Mouse (Mus musculus) heart, embryonic 13.5 days (tissue): ENCODE measurements around the gene Upk3bl. TPM values are rescaled to one million over a fixed set of nuclear protein-coding genes. Genes with fewer than 3 reads are reported as not detected.

Experiments used
- ATAC-seq: fragments of 200-750 bp; cut with Nextera tagmentation; 2 replicates; pipeline ENCODE4 v1.8.0; 2017; ENCODE audit warnings: moderate TSS enrichment; ENCODE audit not compliant: insufficient number of reproducible peaks, low FRiP score, low TSS enrichment; ENCODE audit errors: extremely low read depth
- H3K27ac ChIP-seq: fragments of 300-500 bp; sonication (generic); replicated peaks from 2 replicates; pipeline ENCODE4 v1.5.1; 2015; ENCODE audit warnings: moderate library complexity, mild to moderate bottlenecking, inconsistent platforms
- H3K27me3 ChIP-seq: fragments of 300-500 bp; sonication (generic); replicated peaks from 2 replicates; pipeline ENCODE4 v1.6.1; 2015; ENCODE audit warnings: mild to moderate bottlenecking, inconsistent platforms
- H3K36me3 ChIP-seq: fragments of 300-500 bp; sonication (generic); 2 replicates; pipeline ENCODE4 v1.6.1; 2015; ENCODE audit warnings: mild to moderate bottlenecking, inconsistent platforms
- H3K4me1 ChIP-seq: fragments of 300-500 bp; sonication (generic); 2 replicates; pipeline ENCODE4 v1.6.1; 2015; ENCODE audit warnings: inconsistent platforms
- H3K4me2 ChIP-seq: fragments of 300-500 bp; sonication (generic); 2 replicates; pipeline ENCODE4 v1.6.1; 2015; ENCODE audit warnings: inconsistent platforms, mild to moderate bottlenecking, moderate library complexity
- H3K4me3 ChIP-seq: fragments of 300-500 bp; sonication (generic); 2 replicates; pipeline ENCODE4 v1.5.1; 2015; ENCODE audit warnings: moderate library complexity, mild to moderate bottlenecking, inconsistent platforms
- H3K9ac ChIP-seq: fragments of 300-500 bp; sonication (generic); 2 replicates; pipeline ENCODE4 v1.6.1; 2015; ENCODE audit warnings: inconsistent platforms, mild to moderate bottlenecking, moderate library complexity
- H3K9me3 ChIP-seq: fragments of 300-500 bp; sonication (generic); 2 replicates; pipeline ENCODE4 v1.6.1; 2016; ENCODE audit warnings: inconsistent platforms
- WGBS: fragments of 180-500 bp; shearing (Covaris S2); methylation state at CpG from one replicate; pipeline ENCODE4 v1.1.7; 2015; ENCODE audit warnings: mixed read lengths; 5-methylcytosine and 5-hydroxymethylcytosine counted together
- polyA plus RNA-seq: library from polyadenylated mRNA; unstranded; fragments of >200 nt; fragmentation: Nextera tagmentation; extraction: Ambion mirVana; gene quantifications from 2 replicates; pipeline ENCODE4 v1.2.1, GENCODE M21; 2015

Upk3bl gene
- 0.13 and 0.43 TPM in 2 replicates for polyA plus RNA-seq

DNA sequence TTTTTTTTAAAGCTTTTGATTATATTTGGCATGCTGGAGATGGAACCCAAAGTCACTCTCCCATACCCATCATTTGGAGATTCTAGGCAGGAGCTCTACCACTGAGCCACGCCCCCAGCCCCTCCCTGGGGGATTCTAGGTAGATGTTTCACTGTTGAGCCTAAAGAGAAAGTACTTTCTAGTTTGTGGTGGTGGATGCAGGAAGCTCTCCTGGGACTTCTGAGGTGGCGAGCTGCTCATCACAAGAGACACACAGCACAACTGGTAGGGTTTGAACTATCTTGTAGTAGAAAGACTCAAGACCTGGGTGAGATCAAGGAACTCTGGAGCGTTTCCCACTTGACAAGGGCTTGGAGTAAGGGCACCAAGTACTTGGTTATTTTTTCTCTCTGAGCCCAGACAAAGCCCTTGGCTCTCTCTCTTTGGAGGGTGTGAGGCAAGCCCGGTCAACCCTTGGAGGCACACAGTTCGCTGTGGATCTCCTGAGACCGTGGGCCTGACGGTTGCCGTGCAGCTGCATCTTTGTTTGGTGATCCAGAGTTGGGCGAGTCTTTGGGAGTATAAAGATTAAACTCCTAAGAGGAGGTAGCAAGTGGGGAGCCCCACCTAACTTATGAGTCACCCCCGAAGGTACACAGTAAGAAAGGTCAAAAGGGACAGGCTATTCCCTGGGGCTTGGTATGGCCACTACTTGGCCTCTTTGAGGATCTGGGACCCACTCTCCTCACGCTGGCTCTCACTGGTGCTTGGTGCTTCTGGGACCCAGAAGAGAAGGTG lies at the start of gene Upk3bl:
Upk3bl (plus strand) TSS at position 192 of the 777 bp plus-strand sequence.
- Histone ChIP-seq H3K27ac (no peak within 1 kb of the TSS), H3K9ac (no peak within 1 kb of the TSS), H3K36me3 (no peaks in the 10 kb centered on the region), H3K4me2 (no peak within 1 kb of the TSS), H3K9me3 (no peaks in the 10 kb centered on the region), H3K4me3 (no peak within 1 kb of the TSS), H3K4me1 (peaks cover 18% of the 10 kb centered on the region), H3K27me3 (peaks cover 30% of the 10 kb centered on the region)
- no peak for ATAC-seq
- 83% methylated on average over 11 of the region's 11 CpGs for WGBS

DNA sequence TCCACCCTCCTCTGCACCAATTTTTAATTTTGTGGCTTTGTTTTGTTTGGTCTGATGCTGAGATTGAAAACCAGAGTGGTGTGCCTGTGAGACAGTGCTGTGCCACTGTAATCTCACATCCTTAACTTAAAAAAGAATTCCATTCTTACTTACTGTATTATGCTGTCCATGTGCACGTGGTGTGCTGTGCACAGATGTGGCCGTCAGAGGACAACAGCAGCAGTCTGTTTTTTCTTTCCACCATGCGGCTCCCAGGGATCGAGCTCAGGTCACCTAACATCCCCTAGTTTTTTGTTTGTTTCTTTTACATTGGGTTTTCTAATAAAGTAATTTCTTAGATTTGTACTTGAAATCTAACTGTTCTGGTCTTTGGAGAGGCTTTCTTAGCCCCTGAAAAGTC lies 49.8 kb upstream of the Upk3bl start:
- 64% methylated on average over 4 of the region's 4 CpGs for WGBS
- Histone ChIP-seq H3K9ac (peak overlapping the region; percentile 5; the same call in 1 of the 2 replicates), H3K9me3 (no peaks in the 10 kb centered on the region), H3K4me2 (no peak overlapping the region), H3K4me1 (peaks cover 37% of the 10 kb centered on the region), H3K27me3 (no peaks in the 10 kb centered on the region), H3K36me3 (peaks cover 29% of the 10 kb centered on the region), H3K27ac (no peak overlapping the region), H3K4me3 (no peak overlapping the region)
- ATAC-seq, result no peak

DNA sequence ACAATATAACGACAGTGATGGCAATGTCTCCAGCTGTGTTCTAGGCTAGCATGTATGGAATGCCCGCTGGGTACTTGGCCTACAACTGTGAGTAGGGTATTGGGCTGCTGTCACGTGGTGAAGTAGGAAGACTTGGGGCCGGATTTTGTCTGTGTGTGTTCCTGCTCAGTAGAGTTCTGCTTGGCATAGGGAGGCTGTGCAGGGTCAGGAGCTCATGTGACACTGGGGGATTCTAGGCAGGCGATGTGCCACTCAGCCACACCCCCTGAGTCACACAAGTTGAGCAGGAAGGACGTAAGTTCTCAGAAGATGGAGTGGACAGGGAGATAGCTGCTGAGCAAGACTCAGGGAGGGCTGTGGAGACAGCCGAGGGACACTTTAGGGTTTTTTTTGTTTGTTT lies 46.5 kb upstream of the Upk3bl start:
- peaks cover 34% of the 10 kb centered on the region for H3K36me3 ChIP-seq
- no peaks in the 10 kb centered on the region for H3K9me3 ChIP-seq
- no peaks in the 10 kb centered on the region for H3K27me3 ChIP-seq
- H3K9ac ChIP-seq, result no peak overlapping the region
- H3K4me3 ChIP-seq, result no peak overlapping the region
- H3K4me1 ChIP-seq, result peaks cover 28% of the 10 kb centered on the region
- WGBS, result 61% methylated on average over 7 of the region's 7 CpGs
- no peak overlapping the region for H3K4me2 ChIP-seq
- no peak for ATAC-seq
- H3K27ac ChIP-seq, result no peak overlapping the region

DNA sequence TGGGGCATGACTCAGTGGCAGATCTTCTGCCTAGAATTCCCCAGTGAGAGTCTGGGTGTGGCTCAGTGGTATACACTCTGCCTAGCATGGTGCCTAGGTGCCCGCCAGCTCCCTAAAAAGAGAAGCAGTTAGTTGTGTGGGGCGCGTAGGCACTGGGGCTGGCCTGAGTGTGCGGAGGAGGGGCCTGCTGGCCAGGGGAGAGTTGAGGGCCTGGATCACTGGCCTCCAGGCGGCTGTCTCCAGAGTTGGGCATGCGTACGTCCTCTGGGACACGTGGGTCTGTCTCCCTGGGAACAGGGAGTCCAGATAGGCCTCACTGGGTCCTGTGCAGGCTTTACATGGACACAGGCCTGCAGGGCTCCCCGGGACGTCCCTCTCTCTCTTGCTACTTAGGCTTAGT lies 39.4 kb upstream of the Upk3bl start:
- H3K9me3 ChIP-seq, result no peaks in the 10 kb centered on the region
- ATAC-seq, result peak; percentile 67
- peak overlapping the region; percentile 62 for H3K9ac ChIP-seq
- H3K4me3 ChIP-seq, result no peak overlapping the region
- peaks cover 51% of the 10 kb centered on the region for H3K36me3 ChIP-seq
- peak overlapping the region; percentile 78 for H3K27ac ChIP-seq
- H3K27me3 ChIP-seq, result no peaks in the 10 kb centered on the region
- H3K4me1 ChIP-seq, result peaks cover 55% of the 10 kb centered on the region
- 46% methylated on average over 10 of the region's 10 CpGs for WGBS
- H3K4me2 ChIP-seq, result peak overlapping the region; percentile 33

DNA sequence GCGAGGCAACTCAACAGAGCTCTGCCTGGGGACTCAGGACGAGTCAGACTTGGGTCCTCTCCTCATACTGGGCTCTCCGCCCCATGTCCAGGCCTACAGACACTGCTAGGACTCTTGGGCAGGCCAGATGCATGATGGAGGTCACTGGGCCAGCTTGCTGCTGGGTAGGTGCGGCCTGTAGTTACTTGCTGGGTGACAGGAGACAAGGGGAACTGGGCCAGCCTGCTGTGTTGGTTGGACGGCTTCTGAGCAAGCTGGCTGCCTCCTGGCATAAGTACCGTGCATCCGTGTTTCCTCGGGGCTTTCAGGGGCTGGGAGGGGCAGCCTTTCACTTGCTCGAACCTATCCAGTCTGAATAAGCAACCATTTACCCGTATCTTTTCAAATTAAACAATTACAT lies 38.7 kb upstream of the Upk3bl start:
- peaks cover 61% of the 10 kb centered on the region for H3K4me1 ChIP-seq
- H3K4me2 ChIP-seq, result peak overlapping the region; percentile 33
- no peak for ATAC-seq

DNA sequence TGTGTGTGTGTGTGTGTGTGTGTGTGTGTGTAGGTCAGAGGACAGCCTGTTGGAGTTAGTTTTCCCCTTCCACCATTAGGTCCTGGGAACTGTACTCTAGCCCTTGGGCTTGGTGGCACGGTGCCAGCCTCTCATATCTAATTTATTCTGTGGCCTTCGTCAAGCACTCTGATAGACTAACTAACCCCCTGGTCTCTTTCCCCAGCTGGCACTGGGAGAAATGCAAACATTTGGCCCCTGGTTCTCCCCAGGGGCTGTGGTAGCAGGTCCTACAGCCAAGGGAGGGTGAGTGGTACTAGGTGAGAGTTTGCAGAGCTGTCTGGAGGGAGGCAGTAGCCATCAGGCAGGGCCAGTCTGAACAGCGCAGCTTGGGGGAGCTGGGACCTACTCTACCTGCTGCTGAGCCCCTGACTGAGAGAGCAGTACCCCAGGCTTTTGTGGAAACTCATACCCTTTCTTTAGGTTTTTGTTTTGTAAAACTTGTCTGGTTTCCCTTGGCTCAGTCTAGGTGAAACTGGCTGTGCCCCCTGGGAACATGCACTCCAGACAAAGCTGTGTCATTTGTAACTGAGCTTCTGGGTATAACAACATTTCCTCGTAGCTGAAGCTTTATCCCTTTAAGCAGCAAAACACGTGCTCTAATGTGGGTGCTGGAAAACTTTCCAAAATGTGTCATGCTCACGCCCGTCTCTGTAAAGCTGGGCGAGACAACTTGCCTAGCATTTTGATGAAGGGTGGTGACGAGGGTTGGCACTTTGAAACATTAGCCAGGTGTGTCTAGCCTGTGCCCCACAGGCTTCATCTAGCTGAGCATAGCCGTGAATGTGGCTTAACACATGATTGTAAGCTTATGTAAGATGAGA lies 38.0 kb upstream of the Upk3bl start:
- Histone ChIP-seq H3K36me3 (peaks cover 44% of the 10 kb centered on the region), H3K27me3 (no peaks in the 10 kb centered on the region), H3K4me2 (peak overlapping the region; percentile 33; the same call in 1 of the 2 replicates), H3K4me3 (no peak overlapping the region), H3K9ac (peak overlapping the region; percentile 63), H3K27ac (peak overlapping the region; percentile 78), H3K9me3 (no peaks in the 10 kb centered on the region), H3K4me1 (peaks cover 61% of the 10 kb centered on the region)
- no peak for ATAC-seq
- WGBS, result 54% methylated on average over 10 of the region's 10 CpGs

More for the DNA sequence above, 38.7 kb upstream of the Upk3bl start:
- peak overlapping the region; percentile 62 for H3K9ac ChIP-seq
- no peaks in the 10 kb centered on the region for H3K9me3 ChIP-seq
- 73% methylated on average over 10 of the region's 10 CpGs for WGBS
- H3K4me3 ChIP-seq, result no peak overlapping the region
- peaks cover 51% of the 10 kb centered on the region for H3K36me3 ChIP-seq
- H3K27ac ChIP-seq, result peak overlapping the region; percentile 78
- H3K27me3 ChIP-seq, result no peaks in the 10 kb centered on the region

DNA sequence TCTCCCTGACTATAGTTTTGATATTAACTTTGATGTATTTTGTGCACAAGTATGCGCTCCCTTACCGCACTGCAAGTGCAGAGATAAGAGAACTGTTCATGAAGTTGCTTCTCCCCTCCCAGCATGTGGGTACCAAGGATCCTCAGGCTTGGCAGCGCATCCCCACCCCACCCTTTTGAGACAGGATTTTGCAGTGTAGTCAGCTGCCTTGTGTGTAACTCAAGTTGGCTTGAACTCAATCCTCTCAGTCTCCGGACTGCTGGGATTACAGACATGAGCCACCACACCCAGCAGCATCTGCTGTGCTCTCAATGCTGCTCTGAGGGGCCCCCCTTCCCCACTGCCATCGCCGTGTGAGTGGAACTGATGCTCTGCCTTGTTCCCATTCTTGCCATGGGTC lies 37.0 kb upstream of the Upk3bl start:
- no peak for ATAC-seq
- Histone ChIP-seq H3K9ac (no peak overlapping the region), H3K27me3 (no peaks in the 10 kb centered on the region), H3K36me3 (peaks cover 44% of the 10 kb centered on the region), H3K9me3 (no peaks in the 10 kb centered on the region), H3K4me3 (no peak overlapping the region), H3K4me1 (peaks cover 61% of the 10 kb centered on the region), H3K27ac (no peak overlapping the region), H3K4me2 (no peak overlapping the region)
- 79% methylated on average over 6 of the region's 6 CpGs for WGBS

DNA sequence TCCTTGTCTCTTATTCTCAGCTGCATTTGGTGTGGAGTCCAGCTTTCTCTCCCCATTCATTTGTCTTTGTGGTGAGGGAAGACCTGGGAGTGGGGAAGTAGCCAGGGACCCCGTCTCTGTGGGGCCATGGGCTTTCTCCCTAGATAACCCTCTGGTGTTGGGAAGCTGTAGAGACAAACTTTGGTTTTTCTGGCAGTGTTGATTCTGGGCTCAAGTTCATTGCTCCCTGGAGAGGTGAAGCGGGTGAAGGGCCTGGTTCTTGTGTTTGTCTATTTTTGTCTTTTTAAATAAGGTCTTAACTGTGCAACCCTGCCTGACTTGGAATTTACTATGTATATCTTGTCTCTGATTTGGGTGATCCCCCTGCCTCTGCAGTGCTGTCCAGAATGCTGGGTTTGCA lies 35.6 kb upstream of the Upk3bl start:
- no peak overlapping the region for H3K9ac ChIP-seq

DNA sequence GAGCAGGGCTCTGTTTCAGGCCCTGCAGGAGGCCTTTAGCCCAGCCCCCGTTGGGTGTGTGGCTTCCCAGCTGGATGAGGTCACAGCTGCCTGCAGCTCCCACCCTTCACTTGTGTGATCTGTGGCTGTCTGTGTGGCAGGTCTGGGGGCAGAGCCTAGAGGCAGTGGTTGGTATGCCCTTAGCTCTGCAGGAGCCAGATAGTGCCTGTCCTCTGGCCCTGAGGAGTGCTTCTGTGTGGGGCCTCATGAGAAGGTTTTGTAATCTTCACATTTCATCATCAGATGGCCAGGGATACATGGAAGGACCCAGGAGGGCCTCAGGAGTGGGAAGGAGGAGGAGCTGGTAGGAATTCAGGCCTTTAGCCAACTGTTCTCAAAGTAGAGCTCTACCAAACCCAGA lies 34.4 kb upstream of the Upk3bl start:
- 9% methylated on average over 1 of the region's 1 CpGs for WGBS
- H3K4me3 ChIP-seq, result no peak overlapping the region
- peak overlapping the region; percentile 10; the same call in 1 of the 2 replicates for H3K9ac ChIP-seq
- H3K27me3 ChIP-seq, result no peaks in the 10 kb centered on the region
- H3K9me3 ChIP-seq, result no peaks in the 10 kb centered on the region
- no peak for ATAC-seq
- H3K36me3 ChIP-seq, result peaks cover 41% of the 10 kb centered on the region
- H3K4me2 ChIP-seq, result no peak overlapping the region
- H3K4me1 ChIP-seq, result peaks cover 56% of the 10 kb centered on the region
- H3K27ac ChIP-seq, result peak overlapping the region; percentile 66

More for the DNA sequence above, 35.6 kb upstream of the Upk3bl start:
- peaks cover 61% of the 10 kb centered on the region for H3K4me1 ChIP-seq
- no peak for ATAC-seq
- no peak overlapping the region for H3K4me3 ChIP-seq
- H3K36me3 ChIP-seq, result peaks cover 41% of the 10 kb centered on the region
- H3K27ac ChIP-seq, result peak overlapping the region; percentile 66
- 62% methylated on average over 2 of the region's 2 CpGs for WGBS
- no peak overlapping the region for H3K4me2 ChIP-seq
- no peaks in the 10 kb centered on the region for H3K9me3 ChIP-seq
- no peaks in the 10 kb centered on the region for H3K27me3 ChIP-seq

DNA sequence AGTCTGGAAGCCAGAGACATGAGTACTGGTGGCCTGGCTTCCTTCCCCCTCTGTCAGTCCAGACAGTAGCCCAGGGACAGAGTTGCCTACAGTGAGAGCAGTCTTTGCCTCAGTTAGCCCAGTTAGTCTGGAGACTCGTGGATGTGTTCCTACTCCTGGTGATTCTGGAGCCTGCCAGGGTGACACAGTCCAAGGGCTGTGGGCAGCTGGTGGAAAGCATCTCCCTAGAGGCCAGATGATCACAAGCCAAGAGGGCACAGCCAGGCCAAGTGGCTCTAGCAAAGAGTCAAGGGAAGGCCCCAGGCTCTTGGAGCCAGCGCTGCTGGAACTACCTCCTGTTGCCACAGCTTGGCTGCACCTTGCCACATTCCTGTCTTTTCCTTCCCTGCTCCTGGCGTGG lies 28.6 kb upstream of the Upk3bl start:
- Histone ChIP-seq H3K27me3 (no peaks in the 10 kb centered on the region), H3K9me3 (no peaks in the 10 kb centered on the region), H3K27ac (no peak overlapping the region), H3K36me3 (peaks cover 76% of the 10 kb centered on the region), H3K4me3 (no peak overlapping the region), H3K4me2 (no peak overlapping the region), H3K4me1 (no peaks in the 10 kb centered on the region), H3K9ac (no peak overlapping the region)
- 75% methylated on average over 3 of the region's 3 CpGs for WGBS
- no peak for ATAC-seq

DNA sequence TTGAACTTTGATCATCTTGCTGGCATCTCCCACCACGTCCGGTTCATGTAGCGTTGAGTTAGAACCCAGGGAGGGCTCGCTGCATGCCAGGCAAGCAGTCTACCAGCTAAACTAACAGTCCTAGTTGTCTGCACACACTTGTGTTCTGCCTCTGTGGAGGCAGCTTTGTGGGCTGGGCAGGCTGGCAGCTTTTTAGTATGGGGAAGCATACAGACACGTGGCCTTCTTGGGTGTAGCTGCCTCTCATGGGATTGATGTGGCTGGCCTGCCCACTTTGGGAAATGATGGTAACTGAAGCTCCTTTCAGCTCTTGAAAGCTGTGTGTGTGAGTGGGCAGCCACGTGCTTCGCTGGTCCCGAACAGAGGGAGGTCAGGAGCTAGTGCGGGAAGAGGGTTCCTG lies 27.4 kb upstream of the Upk3bl start:
- Histone ChIP-seq H3K27ac (no peak overlapping the region), H3K4me1 (no peaks in the 10 kb centered on the region), H3K36me3 (peaks cover 82% of the 10 kb centered on the region), H3K9me3 (no peaks in the 10 kb centered on the region), H3K27me3 (no peaks in the 10 kb centered on the region), H3K4me3 (no peak overlapping the region), H3K9ac (no peak overlapping the region), H3K4me2 (no peak overlapping the region)
- no peak for ATAC-seq
- WGBS, result 85% methylated on average over 9 of the region's 9 CpGs
